9 mouse cellular contexts compared by ENCODE assay signal in genomic region chr10:40041339-40041738, GRCm38 (mm10). TPM values are rescaled to one million over a fixed set of nuclear protein-coding genes. Genes with fewer than 3 reads are reported as not detected.
DNase-seq lines count a peak whose midpoint lies in the region; ATAC-seq and TF ChIP-seq lines count a peak whose summit lies in the region.
"Had no signal": no experiment of that assay in that cellular context is flagged by ENCODE, and none has a peak within 500 bp of the region (broad histone marks: within the 10 kb centered on the region; RNA-seq: fewer than 3 reads in every experiment).

No protein-coding gene starts in this region.

- peak; percentile 66 for TF ChIP-seq CTCF in intestine, postnatal 0 days (IDR thresholded peaks at IDR 0.05; ENCODE audit: low read depth)
- TF ChIP-seq CTCF in ES-Bruce4 (IDR thresholded peaks at IDR 0.05; ENCODE audit: low read depth, low read length) = peak; percentile 49
- peak; percentile 65 for TF ChIP-seq CTCF in liver, embryonic 14.5 days (IDR thresholded peaks at IDR 0.05; ENCODE audit: low read depth)

- no peak overlapping the region for H3K27ac ChIP-seq in intestine, postnatal 0 days (ENCODE audit: low read depth, low read length)
- H3K27ac ChIP-seq in intestine, embryonic 16.5 days (ENCODE audit: low read length) = no peak overlapping the region
- H3K27ac ChIP-seq in ES-Bruce4 (ENCODE audit: insufficient read depth, low read length) = no peak overlapping the region
- H3K27ac ChIP-seq in liver, embryonic 14.5 days = no peak overlapping the region
- H3K27ac ChIP-seq: embryonic facial prominence, embryonic 13.5 days had no signal

- H3K27me3 ChIP-seq in intestine, postnatal 0 days (replicated peaks; ENCODE audit: control insufficient read depth, insufficient read depth, low read length) = no peaks in the 10 kb centered on the region
- H3K27me3 ChIP-seq in intestine, embryonic 16.5 days (replicated peaks; ENCODE audit: control insufficient read depth, insufficient read depth, low read length) = no peaks in the 10 kb centered on the region
- no peaks in the 10 kb centered on the region for H3K27me3 ChIP-seq in ES-Bruce4 (ENCODE audit: control insufficient read depth, insufficient read depth, low read length, poor library complexity, severe bottlenecking)
- H3K27me3 ChIP-seq in liver, embryonic 14.5 days (ENCODE audit: control insufficient read depth, insufficient read depth, low read length) = no peaks in the 10 kb centered on the region
- H3K27me3 ChIP-seq: embryonic facial prominence, embryonic 13.5 days had no signal

- H3K9ac ChIP-seq in intestine, postnatal 0 days (ENCODE audit: low read depth, low read length) = no peak overlapping the region
- H3K9ac ChIP-seq in intestine, embryonic 16.5 days (ENCODE audit: low read depth, low read length) = no peak overlapping the region
- no peak overlapping the region for H3K9ac ChIP-seq in ES-Bruce4 (ENCODE audit: low read depth, poor library complexity, severe bottlenecking)
- no peak overlapping the region for H3K9ac ChIP-seq in liver, embryonic 14.5 days (replicated peaks)
- H3K9ac ChIP-seq: embryonic facial prominence, embryonic 13.5 days had no signal

- no peak overlapping the region for H3K4me3 ChIP-seq in intestine, postnatal 0 days (ENCODE audit: low read depth, low read length)
- H3K4me3 ChIP-seq in intestine, embryonic 16.5 days (ENCODE audit: low read length) = no peak overlapping the region
- H3K4me3 ChIP-seq in ES-Bruce4 (ENCODE audit: low read depth, low read length) = no peak overlapping the region
- no peak overlapping the region for H3K4me3 ChIP-seq in liver, embryonic 14.5 days (ENCODE audit: insufficient read depth in 1 of 2, low read depth in 2 of 2, low read length in 2 of 2)
- H3K4me3 ChIP-seq: embryonic facial prominence, embryonic 13.5 days; myocyte had no signal

- no peaks in the 10 kb centered on the region for H3K9me3 ChIP-seq in intestine, postnatal 0 days (ENCODE audit: control insufficient read depth)
- H3K9me3 ChIP-seq in intestine, embryonic 16.5 days (ENCODE audit: control insufficient read depth, low read length) = no peaks in the 10 kb centered on the region
- H3K9me3 ChIP-seq in ES-Bruce4 (replicated peaks; ENCODE audit: control insufficient read depth, insufficient read depth, low read length, poor library complexity, severe bottlenecking) = no peaks in the 10 kb centered on the region
- no peaks in the 10 kb centered on the region for H3K9me3 ChIP-seq in liver, embryonic 14.5 days (ENCODE audit: control insufficient read depth, low read length)
- H3K9me3 ChIP-seq: embryonic facial prominence, embryonic 13.5 days had no signal

- no peak overlapping the region for H3K4me2 ChIP-seq in intestine, postnatal 0 days (replicated peaks; ENCODE audit: low read depth)
- H3K4me2 ChIP-seq in intestine, embryonic 16.5 days (ENCODE audit: low read depth, low read length) = no peak overlapping the region
- no peak overlapping the region for H3K4me2 ChIP-seq in liver, embryonic 14.5 days (ENCODE audit: low read depth)
- H3K4me2 ChIP-seq: embryonic facial prominence, embryonic 13.5 days had no signal

- TF ChIP-seq POLR2A in ES-Bruce4 (IDR thresholded peaks at IDR 0.05; ENCODE audit: insufficient read depth, low read length) = no peak

- no peak for ATAC-seq in intestine, postnatal 0 days
- no peak for ATAC-seq in intestine, embryonic 16.5 days
- ATAC-seq in common myeloid progenitor, adult 5-6 weeks (replicated peaks; ENCODE audit: low read depth, poor library complexity, severe bottlenecking) = peak; percentile 54; the same call in 1 of the 2 replicates
- no peak for ATAC-seq in liver, embryonic 14.5 days (ENCODE audit: insufficient read depth)
- no peak for ATAC-seq in CD4-positive, CD25-positive, alpha-beta regulatory T cell, adult 4 months

- H3K4me1 ChIP-seq in intestine, postnatal 0 days (replicated peaks; ENCODE audit: control insufficient read depth, insufficient read depth, low read length) = no peaks in the 10 kb centered on the region
- no peaks in the 10 kb centered on the region for H3K4me1 ChIP-seq in intestine, embryonic 16.5 days (ENCODE audit: control insufficient read depth, insufficient read depth, low read length)
- no peaks in the 10 kb centered on the region for H3K4me1 ChIP-seq in ES-Bruce4 (ENCODE audit: control insufficient read depth, insufficient read depth, low read length)
- no peaks in the 10 kb centered on the region for H3K4me1 ChIP-seq in liver, embryonic 14.5 days (replicated peaks; ENCODE audit: control insufficient read depth in 2 of 2, insufficient read depth in 2 of 2, low read length in 1 of 2)
- H3K4me1 ChIP-seq: embryonic facial prominence, embryonic 13.5 days had no signal

- 33% methylated on average over 4 of the region's 4 CpGs for WGBS in intestine, postnatal 0 days
- WGBS in intestine, embryonic 16.5 days = 39% methylated on average over 4 of the region's 4 CpGs
- WGBS in liver, embryonic 14.5 days (ENCODE audit: insufficient replicate concordance) = 61% methylated on average over 4 of the region's 4 CpGs

- no peak for TF ChIP-seq EP300 in ES-Bruce4 (IDR thresholded peaks at IDR 0.05; ENCODE audit: insufficient read depth, low read depth, low read length)
- TF ChIP-seq EP300 in liver, embryonic 14.5 days (IDR thresholded peaks at IDR 0.05; ENCODE audit: low read depth) = no peak

- DNase-seq in liver, embryonic 14.5 days (ENCODE audit: low read depth in 3 of 3, low spot score in 3 of 3) = no peak
- DNase-seq in right cerebral cortex, postnatal 14 days = no peak

- peaks cover 5% of the 10 kb centered on the region; the same call in 1 of the 2 replicates for H3K36me3 ChIP-seq in intestine, postnatal 0 days (ENCODE audit: control insufficient read depth, insufficient read depth)
- H3K36me3 ChIP-seq in intestine, embryonic 16.5 days (ENCODE audit: control insufficient read depth, insufficient read depth, low read length) = no peaks in the 10 kb centered on the region
- no peaks in the 10 kb centered on the region for H3K36me3 ChIP-seq in ES-Bruce4 (ENCODE audit: control insufficient read depth, insufficient read depth, low read length, poor library complexity, severe bottlenecking)
- peaks cover 30% of the 10 kb centered on the region for H3K36me3 ChIP-seq in liver, embryonic 14.5 days (replicated peaks; ENCODE audit: control insufficient read depth, insufficient read depth, low read depth)
- H3K36me3 ChIP-seq: embryonic facial prominence, embryonic 13.5 days had no signal

RNA-seq across cellular contexts. Expression of gene Mfsd4b1, which starts 16.3 kb away (rescaled TPM):
- polyA plus RNA-seq in intestine, postnatal 0 days (2015; fragmentation: Nextera tagmentation; extraction: Ambion mirVana) = 8.4 TPM in 2 replicates
- polyA plus RNA-seq in intestine, embryonic 16.5 days (2015; fragmentation: Nextera tagmentation; extraction: Ambion mirVana) = 1.4 and 3.4 TPM in 2 replicates
- not detected in 2 replicates for polyA plus RNA-seq in ES-Bruce4 (2011; ENCODE audit: insufficient read depth, insufficient read length, low read depth, missing spikeins)
- not detected in 2 replicates for total RNA-seq in common myeloid progenitor, adult 5-6 weeks (2017)
- 0.22 and 0.41 TPM in 2 replicates for polyA plus RNA-seq in liver, embryonic 14.5 days (2012; rRNA removed)
- polyA plus RNA-seq in liver, embryonic 14.5 days (2014; fragmentation: Nextera tagmentation; extraction: Ambion mirVana) = 0.34 and 0.60 TPM in 2 replicates
- not detected for polyA plus RNA-seq in CD4-positive, CD25-positive, alpha-beta regulatory T cell, adult 4 months (2017; shearing (Covaris generic))
- polyA plus RNA-seq: embryonic facial prominence, embryonic 13.5 days had no signal

RNA-seq across cellular contexts. Expression of gene Mfsd4b5, which starts 54.9 kb away (rescaled TPM):
- 0.47 and 0.52 TPM in 2 replicates for polyA plus RNA-seq in intestine, postnatal 0 days (2015; fragmentation: Nextera tagmentation; extraction: Ambion mirVana)
- 0.29 and 0.43 TPM in 2 replicates for polyA plus RNA-seq in intestine, embryonic 16.5 days (2015; fragmentation: Nextera tagmentation; extraction: Ambion mirVana)
- not detected in 2 replicates for polyA plus RNA-seq in ES-Bruce4 (2011; ENCODE audit: insufficient read depth, insufficient read length, low read depth, missing spikeins)
- 0.59 TPM in 1 of 2 replicates, not detected in the other for total RNA-seq in common myeloid progenitor, adult 5-6 weeks (2017)
- polyA plus RNA-seq in liver, embryonic 14.5 days (2012; rRNA removed) = 0.09 and 0.15 TPM in 2 replicates
- 0.04 TPM in 1 of 2 replicates, not detected in the other for polyA plus RNA-seq in liver, embryonic 14.5 days (2014; fragmentation: Nextera tagmentation; extraction: Ambion mirVana)
- under 1 TPM in 1 of 2 experiments, not detected in 1; 0.47 TPM for polyA plus RNA-seq in CD4-positive, CD25-positive, alpha-beta regulatory T cell, adult 4 months (2017; shearing (Covaris generic))
